ENCODE assay signal across 10 mouse cellular contexts in genomic region chr1:168230134-168230533, GRCm38 (mm10).
A peak's percentile ranks its signal among the peaks of the same experiment; 100 is the strongest.
DNase-seq lines count a peak whose midpoint lies in the region; ATAC-seq lines count a peak whose summit lies in the region.
"Had no signal": no experiment of that assay in that cellular context is flagged by ENCODE, and none has a peak within 500 bp of the region (broad histone marks: within the 10 kb centered on the region; RNA-seq: fewer than 3 reads in every experiment).

No protein-coding gene starts in this region.

- H3K4me3 ChIP-seq in heart, embryonic 15.5 days, result no peak overlapping the region
- no peak overlapping the region for H3K4me3 ChIP-seq in embryonic facial prominence, embryonic 13.5 days

- peaks cover 51% of the 10 kb centered on the region for H3K4me1 ChIP-seq in heart, embryonic 15.5 days (replicated peaks)
- H3K4me1 ChIP-seq in embryonic facial prominence, embryonic 13.5 days, result peaks cover 70% of the 10 kb centered on the region

- intact Hi-C loops in heart, postnatal 14 days (cut with DNase I), result no loop called here

- peak overlapping the region; percentile 47 for H3K27ac ChIP-seq in heart, embryonic 15.5 days
- H3K27ac ChIP-seq in embryonic facial prominence, embryonic 13.5 days, result peak overlapping the region; percentile 64

- no peak overlapping the region for H3K9ac ChIP-seq in heart, embryonic 15.5 days
- H3K9ac ChIP-seq in embryonic facial prominence, embryonic 13.5 days, result no peak overlapping the region

- 41% methylated on average over 4 of the region's 4 CpGs for WGBS in heart, embryonic 15.5 days
- WGBS in embryonic facial prominence, embryonic 13.5 days, result 20% methylated on average over 4 of the region's 4 CpGs

- no peak for DNase-seq in heart, postnatal 14 days
- DNase-seq in 3T3-L1 (ENCODE audit: low read depth, low spot score), result peak; percentile 70
- DNase-seq in kidney, postnatal 10 days, result peak; percentile 45
- no peak for DNase-seq in urinary bladder, postnatal 10 days (ENCODE audit: low spot score)
- no peak for DNase-seq in spleen, postnatal 36 days (ENCODE audit: low spot score in 2 of 2)
- no peak for DNase-seq in adrenal gland, postnatal 36 days
- DNase-seq: layer of hippocampus, postnatal 36 days had no signal

- peak; percentile 6; the same call in 1 of the 2 replicates for ATAC-seq in heart, embryonic 15.5 days (replicated peaks; ENCODE audit: insufficient number of reproducible peaks, insufficient read depth, low FRiP score, low read depth)
- ATAC-seq in embryonic facial prominence, embryonic 13.5 days (ENCODE audit: insufficient number of reproducible peaks, insufficient read depth, low FRiP score, low TSS enrichment, low read depth), result no peak

- no peaks in the 10 kb centered on the region for H3K9me3 ChIP-seq in heart, embryonic 15.5 days (replicated peaks)
- no peaks in the 10 kb centered on the region for H3K9me3 ChIP-seq in embryonic facial prominence, embryonic 13.5 days

- H3K27me3 ChIP-seq in heart, embryonic 15.5 days, result no peaks in the 10 kb centered on the region
- H3K27me3 ChIP-seq in embryonic facial prominence, embryonic 13.5 days, result no peaks in the 10 kb centered on the region
- H3K27me3 ChIP-seq: CH12.LX had no signal

- no peak overlapping the region for H3K4me2 ChIP-seq in heart, embryonic 15.5 days
- H3K4me2 ChIP-seq in embryonic facial prominence, embryonic 13.5 days, result no peak overlapping the region

- H3K36me3 ChIP-seq in heart, embryonic 15.5 days, result no peaks in the 10 kb centered on the region
- H3K36me3 ChIP-seq in embryonic facial prominence, embryonic 13.5 days, result no peaks in the 10 kb centered on the region

Comparison
In these comparisons a context has a peak if more than half of its experiments do, and no peak if none do; other contexts are left out.
1. DNase-seq: peak in 3T3-L1 (single experiment) and kidney, postnatal 10 days (single experiment); none in heart, postnatal 14 days (0 of 2), urinary bladder, postnatal 10 days (single experiment), spleen, postnatal 36 days (0 of 2) and adrenal gland, postnatal 36 days (0 of 2).